Mouse (Mus musculus): ENCODE results near the gene Lrp2. TPM values are rescaled to one million over a fixed set of nuclear protein-coding genes. Genes with fewer than 3 reads are reported as not detected.

Lrp2 gene
- polyA plus RNA-seq, 1 experiment from 2014 or later = 1.2 TPM

- Histone ChIP-seq H3K9ac (no peak overlapping the region), H3K9me3 (no peaks in the 10 kb centered on the region), H3K36me3 (replicated peaks) (no peaks in the 10 kb centered on the region), H3K27me3 (replicated peaks) (no peaks in the 10 kb centered on the region; the same call in 1 of the 2 replicates), H3K4me2 (no peak overlapping the region), H3K27ac (no peak overlapping the region), H3K4me1 (no peaks in the 10 kb centered on the region), H3K4me3 (no peak overlapping the region)
- no peak for ATAC-seq (replicated peaks)
- 84% methylated on average over 7 of the region's 7 CpGs for WGBS
These were observed 29.2 kb downstream of the Lrp2 start for GRCm38 (mm10) chr2:69556686-69557085.

GRCm38 (mm10) chr2:69551639-69552038 lies 34.2 kb downstream of the Lrp2 start:
- WGBS = 88% methylated on average over 5 of the region's 5 CpGs
- no peak overlapping the region for H3K9ac ChIP-seq
- no peaks in the 10 kb centered on the region for H3K36me3 ChIP-seq (replicated peaks)
- H3K4me3 ChIP-seq = no peak overlapping the region
- no peaks in the 10 kb centered on the region for H3K4me1 ChIP-seq
- no peak overlapping the region for H3K4me2 ChIP-seq
- no peaks in the 10 kb centered on the region for H3K27me3 ChIP-seq (replicated peaks)
- no peak for ATAC-seq (replicated peaks)
- H3K9me3 ChIP-seq = no peaks in the 10 kb centered on the region
- no peak overlapping the region for H3K27ac ChIP-seq

- Histone ChIP-seq H3K9me3 (no peaks in the 10 kb centered on the region), H3K27me3 (replicated peaks) (no peaks in the 10 kb centered on the region), H3K27ac (no peak overlapping the region), H3K4me2 (no peak overlapping the region), H3K4me1 (peaks cover 6% of the 10 kb centered on the region; the same call in 1 of the 2 replicates), H3K9ac (no peak overlapping the region), H3K4me3 (no peak overlapping the region), H3K36me3 (replicated peaks) (no peaks in the 10 kb centered on the region)
- WGBS = 82% methylated on average over 11 of the region's 11 CpGs
- no peak for ATAC-seq (replicated peaks)
These were observed 39.0 kb downstream of the Lrp2 start for GRCm38 (mm10) chr2:69546823-69547222.

- H3K4me1 ChIP-seq = peaks cover 1% of the 10 kb centered on the region; the same call in 1 of the 2 replicates
- no peak overlapping the region for H3K27ac ChIP-seq
These were observed 49.8 kb downstream of the Lrp2 start for GRCm38 (mm10) chr2:69536018-69536417.

GRCm38 (mm10) chr2:69531528-69532055 lies 54.3 kb downstream of the Lrp2 start:
- no peaks in the 10 kb centered on the region for H3K27me3 ChIP-seq (replicated peaks)
- H3K27ac ChIP-seq = no peak overlapping the region
- no peaks in the 10 kb centered on the region for H3K9me3 ChIP-seq
- no peak overlapping the region for H3K4me3 ChIP-seq
- WGBS = 10% methylated on average over 3 of the region's 3 CpGs
- no peak overlapping the region for H3K4me2 ChIP-seq
- no peaks in the 10 kb centered on the region for H3K36me3 ChIP-seq (replicated peaks)
- peaks cover 7% of the 10 kb centered on the region for H3K4me1 ChIP-seq
- ATAC-seq (replicated peaks) = peak; percentile 78
- no peak overlapping the region for H3K9ac ChIP-seq

More at GRCm38 (mm10) chr2:69536018-69536417, 49.8 kb downstream of the Lrp2 start:
- 76% methylated on average over 7 of the region's 7 CpGs for WGBS
- no peak for ATAC-seq (replicated peaks)
- no peaks in the 10 kb centered on the region for H3K9me3 ChIP-seq
- no peak overlapping the region for H3K4me3 ChIP-seq
- H3K36me3 ChIP-seq (replicated peaks) = no peaks in the 10 kb centered on the region
- H3K9ac ChIP-seq = no peak overlapping the region
- H3K4me2 ChIP-seq = no peak overlapping the region
- no peaks in the 10 kb centered on the region for H3K27me3 ChIP-seq (replicated peaks)

GRCm38 (mm10) chr2:69530691-69531527 lies 55.0 kb downstream of the Lrp2 start:
- 10% methylated on average over 14 of the region's 14 CpGs for WGBS
- no peaks in the 10 kb centered on the region for H3K9me3 ChIP-seq
- no peak overlapping the region for H3K4me2 ChIP-seq
- no peak overlapping the region for H3K27ac ChIP-seq
- H3K4me1 ChIP-seq = peaks cover 7% of the 10 kb centered on the region
- no peaks in the 10 kb centered on the region for H3K27me3 ChIP-seq (replicated peaks)
- H3K9ac ChIP-seq = no peak overlapping the region
- H3K4me3 ChIP-seq = no peak overlapping the region
- ATAC-seq (replicated peaks) = peak; percentile 24; the same call in 1 of the 2 replicates
- H3K36me3 ChIP-seq (replicated peaks) = no peaks in the 10 kb centered on the region

- Histone ChIP-seq H3K36me3 (replicated peaks) (no peaks in the 10 kb centered on the region), H3K27ac (no peak overlapping the region), H3K27me3 (replicated peaks) (no peaks in the 10 kb centered on the region), H3K4me2 (no peak overlapping the region), H3K4me1 (peaks cover 7% of the 10 kb centered on the region), H3K9me3 (no peaks in the 10 kb centered on the region), H3K9ac (no peak overlapping the region), H3K4me3 (no peak overlapping the region)
- WGBS = 38% methylated on average over 5 of the region's 5 CpGs
- no peak for ATAC-seq (replicated peaks)
These were observed 55.7 kb downstream of the Lrp2 start for GRCm38 (mm10) chr2:69530126-69530525.

GRCm38 (mm10) chr2:69520273-69520672 lies 65.6 kb downstream of the Lrp2 start:
- no peak overlapping the region for H3K4me2 ChIP-seq
- H3K4me3 ChIP-seq = no peak overlapping the region
- no peak for ATAC-seq (replicated peaks)
- WGBS = over 99% methylated on average over 2 of the region's 2 CpGs
- no peak overlapping the region for H3K9ac ChIP-seq
- H3K27ac ChIP-seq = no peak overlapping the region
- no peaks in the 10 kb centered on the region for H3K36me3 ChIP-seq (replicated peaks)
- H3K4me1 ChIP-seq = no peaks in the 10 kb centered on the region
- no peaks in the 10 kb centered on the region for H3K9me3 ChIP-seq
- H3K27me3 ChIP-seq (replicated peaks) = no peaks in the 10 kb centered on the region

GRCm38 (mm10) chr2:69518307-69518706 lies 67.6 kb downstream of the Lrp2 start:
- Histone ChIP-seq H3K4me3 (no peak overlapping the region), H3K4me2 (no peak overlapping the region), H3K27me3 (replicated peaks) (no peaks in the 10 kb centered on the region), H3K9me3 (no peaks in the 10 kb centered on the region), H3K4me1 (no peaks in the 10 kb centered on the region), H3K27ac (no peak overlapping the region), H3K36me3 (replicated peaks) (no peaks in the 10 kb centered on the region), H3K9ac (no peak overlapping the region)
- 91% methylated on average over 7 of the region's 7 CpGs for WGBS
- no peak for ATAC-seq (replicated peaks)

- ATAC-seq (replicated peaks) = no peak
- H3K4me3 ChIP-seq = no peak overlapping the region
- H3K4me1 ChIP-seq = no peaks in the 10 kb centered on the region
- WGBS = 81% methylated on average over 5 of the region's 5 CpGs
- no peak overlapping the region for H3K27ac ChIP-seq
- H3K4me2 ChIP-seq = no peak overlapping the region
- H3K36me3 ChIP-seq (replicated peaks) = no peaks in the 10 kb centered on the region
- H3K9me3 ChIP-seq = no peaks in the 10 kb centered on the region
- no peaks in the 10 kb centered on the region for H3K27me3 ChIP-seq (replicated peaks)
- H3K9ac ChIP-seq = no peak overlapping the region
These were observed 74.1 kb downstream of the Lrp2 start for GRCm38 (mm10) chr2:69511766-69512165.

- no peaks in the 10 kb centered on the region for H3K36me3 ChIP-seq (replicated peaks)
- no peak overlapping the region for H3K4me3 ChIP-seq
- H3K9ac ChIP-seq = no peak overlapping the region
- no peaks in the 10 kb centered on the region for H3K27me3 ChIP-seq (replicated peaks)
- no peak overlapping the region for H3K4me2 ChIP-seq
- no peaks in the 10 kb centered on the region for H3K9me3 ChIP-seq
- H3K4me1 ChIP-seq = no peaks in the 10 kb centered on the region
- 93% methylated on average over 9 of the region's 9 CpGs for WGBS
- no peak overlapping the region for H3K27ac ChIP-seq
- no peak for ATAC-seq (replicated peaks)
These were observed 85.5 kb downstream of the Lrp2 start for GRCm38 (mm10) chr2:69500357-69500756.

- Histone ChIP-seq H3K4me3 (no peak overlapping the region), H3K27me3 (replicated peaks) (no peaks in the 10 kb centered on the region), H3K9me3 (no peaks in the 10 kb centered on the region), H3K4me1 (no peaks in the 10 kb centered on the region), H3K36me3 (replicated peaks) (no peaks in the 10 kb centered on the region), H3K9ac (no peak overlapping the region), H3K4me2 (no peak overlapping the region), H3K27ac (no peak overlapping the region)
- ATAC-seq (replicated peaks) = no peak
- 92% methylated on average over 4 of the region's 4 CpGs for WGBS
These were observed 92.7 kb downstream of the Lrp2 start for GRCm38 (mm10) chr2:69493130-69493529.

GRCm38 (mm10) chr2:69480965-69481364 lies 104.9 kb downstream of the Lrp2 start:
- Histone ChIP-seq H3K4me2 (no peak overlapping the region), H3K9ac (no peak overlapping the region), H3K36me3 (replicated peaks) (no peaks in the 10 kb centered on the region), H3K4me3 (no peak overlapping the region), H3K27ac (no peak overlapping the region), H3K4me1 (no peaks in the 10 kb centered on the region), H3K9me3 (no peaks in the 10 kb centered on the region), H3K27me3 (replicated peaks) (no peaks in the 10 kb centered on the region)
- WGBS = 93% methylated on average over 7 of the region's 7 CpGs
- ATAC-seq (replicated peaks) = no peak
